Mouse (Mus musculus): Measurements from ENCODE around the gene Fbxw7.

- TF ChIP-seq HCFC1 (IDR thresholded peaks at IDR 0.05; ENCODE audit: borderline replicate concordance, insufficient read depth, low read length) (no peak), ZNF384 (IDR thresholded peaks at IDR 0.05; ENCODE audit: low read depth, low read length) (no peak), ZC3H11A (IDR thresholded peaks at IDR 0.05; ENCODE audit: borderline replicate concordance, low read depth, low read length) (no peak), CHD2 (IDR thresholded peaks at IDR 0.05; ENCODE audit: low read depth, low read length) (no peak)
Observed at GRCm38 (mm10) chr3:84867434-84867975, 52.4 kb downstream of the Fbxw7 start.
